Mouse (Mus musculus) stomach, embryonic 15.5 days (tissue): ENCODE measurements at regions not wholly inside any gene's neighbourhood (a gene's known extent, or its start where the extent isn't known, plus 50 kb on each side); places are given as distances from the start of the nearest gene placed in this dataset.

ENCODE experiments used
- ATAC-seq: fragments of 200-750 bp; cut with Nextera tagmentation; 2 replicates; pipeline ENCODE4 v1.8.0; 2017; ENCODE audit warnings: low read depth, moderate number of reproducible peaks, moderate TSS enrichment; ENCODE audit not compliant: insufficient read depth, low FRiP score
- H3K27ac ChIP-seq: fragments of 300-500 bp; sonication (generic); 2 replicates; pipeline ENCODE4 v1.5.1; 2015; ENCODE audit warnings: mild to moderate bottlenecking, inconsistent platforms
- H3K27me3 ChIP-seq: fragments of 300-500 bp; sonication (generic); replicated peaks from 2 replicates; pipeline ENCODE4 v1.6.1; 2015; ENCODE audit warnings: inconsistent platforms
- H3K36me3 ChIP-seq: fragments of 300-500 bp; sonication (generic); 2 replicates; pipeline ENCODE4 v1.6.1; 2015; ENCODE audit warnings: inconsistent platforms
- H3K4me1 ChIP-seq: fragments of 300-500 bp; sonication (generic); 2 replicates; pipeline ENCODE4 v1.6.1; 2015; ENCODE audit warnings: inconsistent platforms
- H3K4me2 ChIP-seq: fragments of 300-500 bp; sonication (generic); 2 replicates; pipeline ENCODE4 v1.6.1; 2015; ENCODE audit warnings: mild to moderate bottlenecking, inconsistent platforms
- H3K4me3 ChIP-seq: fragments of 300-500 bp; sonication (generic); replicated peaks from 2 replicates; pipeline ENCODE4 v1.5.1; 2015; ENCODE audit warnings: inconsistent platforms
- H3K9ac ChIP-seq: fragments of 300-500 bp; sonication (generic); 2 replicates; pipeline ENCODE4 v1.6.1; 2015; ENCODE audit warnings: inconsistent platforms
- H3K9me3 ChIP-seq: fragments of 300-500 bp; sonication (generic); 2 replicates; pipeline ENCODE4 v1.6.1; 2016; ENCODE audit warnings: inconsistent platforms
- WGBS: fragments of 180-500 bp; shearing (Covaris S2); methylation state at CpG from one replicate; pipeline ENCODE4 v1.1.7; 2015; 5-methylcytosine and 5-hydroxymethylcytosine counted together

- no peak overlapping the region for H3K4me3 ChIP-seq
- H3K4me1 ChIP-seq, result no peaks in the 10 kb centered on the region
- no peaks in the 10 kb centered on the region for H3K27me3 ChIP-seq
- no peaks in the 10 kb centered on the region for H3K9me3 ChIP-seq
- no peak for ATAC-seq
- H3K4me2 ChIP-seq, result no peak overlapping the region
- no peaks in the 10 kb centered on the region for H3K36me3 ChIP-seq
- 92% methylated on average over 5 of the region's 5 CpGs for WGBS
- H3K9ac ChIP-seq, result no peak overlapping the region
- H3K27ac ChIP-seq, result no peak overlapping the region
Observed at GRCm38 (mm10) chr9:115487175-115487760, 177.0 kb upstream of the Stt3b start.

- H3K4me2 ChIP-seq, result no peak overlapping the region
- H3K9ac ChIP-seq, result no peak overlapping the region
- no peaks in the 10 kb centered on the region for H3K27me3 ChIP-seq
- no peaks in the 10 kb centered on the region for H3K9me3 ChIP-seq
- H3K4me3 ChIP-seq, result no peak overlapping the region
- no peaks in the 10 kb centered on the region for H3K36me3 ChIP-seq
- no peaks in the 10 kb centered on the region for H3K4me1 ChIP-seq
- 85% methylated on average over 9 of the region's 9 CpGs for WGBS
- no peak for ATAC-seq
- H3K27ac ChIP-seq, result no peak overlapping the region
Observed at GRCm38 (mm10) chr9:115488913-115489809, 178.9 kb upstream of the Stt3b start.

GRCm38 (mm10) chr9:115492431-115493171 lies 182.4 kb upstream of the Stt3b start:
- H3K4me1 ChIP-seq, result no peaks in the 10 kb centered on the region
- no peaks in the 10 kb centered on the region for H3K27me3 ChIP-seq
- no peak overlapping the region for H3K9ac ChIP-seq
- no peaks in the 10 kb centered on the region for H3K9me3 ChIP-seq
- no peak for ATAC-seq
- 83% methylated on average over 6 of the region's 6 CpGs for WGBS
- H3K27ac ChIP-seq, result no peak overlapping the region
- H3K36me3 ChIP-seq, result no peaks in the 10 kb centered on the region
- H3K4me3 ChIP-seq, result no peak overlapping the region
- no peak overlapping the region for H3K4me2 ChIP-seq

- H3K9ac ChIP-seq, result no peak overlapping the region
- no peak overlapping the region for H3K27ac ChIP-seq
- no peaks in the 10 kb centered on the region for H3K27me3 ChIP-seq
- no peak for ATAC-seq
- H3K4me2 ChIP-seq, result no peak overlapping the region
- H3K4me1 ChIP-seq, result no peaks in the 10 kb centered on the region
- WGBS, result 90% methylated on average over 2 of the region's 2 CpGs
- no peaks in the 10 kb centered on the region for H3K9me3 ChIP-seq
- H3K4me3 ChIP-seq, result no peak overlapping the region
- no peaks in the 10 kb centered on the region for H3K36me3 ChIP-seq
Observed at GRCm38 (mm10) chr9:115493765-115494164, 183.5 kb upstream of the Stt3b start.

GRCm38 (mm10) chr9:115499536-115499935 lies 189.3 kb upstream of the Stt3b start:
- Histone ChIP-seq H3K9ac (no peak overlapping the region), H3K4me1 (no peaks in the 10 kb centered on the region), H3K27ac (no peak overlapping the region), H3K9me3 (no peaks in the 10 kb centered on the region), H3K27me3 (no peaks in the 10 kb centered on the region), H3K36me3 (no peaks in the 10 kb centered on the region), H3K4me3 (no peak overlapping the region), H3K4me2 (no peak overlapping the region)
- 74% methylated on average over 3 of the region's 3 CpGs for WGBS
- ATAC-seq, result no peak

GRCm38 (mm10) chr9:115504789-115505188 lies 194.6 kb upstream of the Stt3b start:
- 26% methylated on average over 2 of the region's 2 CpGs for WGBS
- H3K4me2 ChIP-seq, result no peak overlapping the region
- H3K36me3 ChIP-seq, result no peaks in the 10 kb centered on the region
- H3K9ac ChIP-seq, result no peak overlapping the region
- no peak overlapping the region for H3K27ac ChIP-seq
- no peaks in the 10 kb centered on the region for H3K9me3 ChIP-seq
- no peak overlapping the region for H3K4me3 ChIP-seq
- H3K4me1 ChIP-seq, result no peaks in the 10 kb centered on the region
- no peak for ATAC-seq
- no peaks in the 10 kb centered on the region for H3K27me3 ChIP-seq

- H3K36me3 ChIP-seq, result no peaks in the 10 kb centered on the region
- WGBS, result 75% methylated on average over 7 of the region's 7 CpGs
- no peak overlapping the region for H3K4me3 ChIP-seq
- ATAC-seq, result no peak
- no peak overlapping the region for H3K4me2 ChIP-seq
- no peak overlapping the region for H3K27ac ChIP-seq
- no peaks in the 10 kb centered on the region for H3K9me3 ChIP-seq
- H3K9ac ChIP-seq, result no peak overlapping the region
- no peaks in the 10 kb centered on the region for H3K27me3 ChIP-seq
- no peaks in the 10 kb centered on the region for H3K4me1 ChIP-seq
Observed at GRCm38 (mm10) chr9:115507131-115507689, 197.0 kb upstream of the Stt3b start.

GRCm38 (mm10) chr9:115512835-115513629 lies 202.8 kb upstream of the Stt3b start:
- Histone ChIP-seq H3K9me3 (no peaks in the 10 kb centered on the region), H3K27ac (no peak overlapping the region), H3K4me3 (no peak overlapping the region), H3K4me2 (no peak overlapping the region), H3K4me1 (no peaks in the 10 kb centered on the region), H3K36me3 (no peaks in the 10 kb centered on the region), H3K9ac (no peak overlapping the region), H3K27me3 (no peaks in the 10 kb centered on the region)
- WGBS, result 67% methylated on average over 16 of the region's 16 CpGs
- ATAC-seq, result no peak

GRCm38 (mm10) chr9:115517903-115518302 lies 207.7 kb upstream of the Stt3b start:
- Histone ChIP-seq H3K27ac (no peak overlapping the region), H3K4me1 (no peaks in the 10 kb centered on the region), H3K4me3 (no peak overlapping the region), H3K4me2 (no peak overlapping the region), H3K27me3 (no peaks in the 10 kb centered on the region), H3K36me3 (no peaks in the 10 kb centered on the region), H3K9me3 (no peaks in the 10 kb centered on the region), H3K9ac (no peak overlapping the region)
- no peak for ATAC-seq

- no peak overlapping the region for H3K4me2 ChIP-seq
- H3K4me3 ChIP-seq, result no peak overlapping the region
- ATAC-seq, result no peak
- no peaks in the 10 kb centered on the region for H3K27me3 ChIP-seq
- no peaks in the 10 kb centered on the region for H3K4me1 ChIP-seq
- no peaks in the 10 kb centered on the region for H3K36me3 ChIP-seq
- no peak overlapping the region for H3K9ac ChIP-seq
- no peaks in the 10 kb centered on the region for H3K9me3 ChIP-seq
- no peak overlapping the region for H3K27ac ChIP-seq
- 70% methylated on average over 3 of the region's 3 CpGs for WGBS
Observed at GRCm38 (mm10) chr9:115524161-115524560, 213.9 kb upstream of the Stt3b start.

- no peak for ATAC-seq
- Histone ChIP-seq H3K4me1 (no peaks in the 10 kb centered on the region), H3K4me2 (no peak overlapping the region), H3K27me3 (no peaks in the 10 kb centered on the region), H3K36me3 (no peaks in the 10 kb centered on the region), H3K27ac (no peak overlapping the region), H3K4me3 (no peak overlapping the region), H3K9me3 (no peaks in the 10 kb centered on the region), H3K9ac (no peak overlapping the region)
- WGBS, result 58% methylated on average over 5 of the region's 5 CpGs
Observed at GRCm38 (mm10) chr9:115524591-115524990, 214.4 kb upstream of the Stt3b start.
